Mouse (Mus musculus) CD8-positive naive resting alpha-beta T cell, adult 2 months (primary cell): ENCODE measurements around the gene Cfap20.
"Not testable (repeated sequence)": the region's sequence is repeated elsewhere in the genome, so short reads cannot be mapped to it uniquely, and the experiment has no call there.

Source experiments
- DNase-seq, 2 experiments: peaks; one replicate each; pipeline ENCODE4 v3.0.0; 2022; ENCODE audit warnings: low read depth in 2 of 2, low spot score in 2 of 2

Gene Cfap20

GRCm38 (mm10) chr8:95422193-95422810 lies 12.4 kb downstream of the Cfap20 start:
- DNase-seq: no peak

- DNase-seq: no peak
Measured at GRCm38 (mm10) chr8:95411309-95411972, 23.2 kb downstream of the Cfap20 start.

- DNase-seq: no peak
Measured at GRCm38 (mm10) chr8:95409518-95409917, 25.2 kb downstream of the Cfap20 start.

- no peak for DNase-seq
Measured at GRCm38 (mm10) chr8:95401091-95401490, 33.6 kb downstream of the Cfap20 start.

DNA sequence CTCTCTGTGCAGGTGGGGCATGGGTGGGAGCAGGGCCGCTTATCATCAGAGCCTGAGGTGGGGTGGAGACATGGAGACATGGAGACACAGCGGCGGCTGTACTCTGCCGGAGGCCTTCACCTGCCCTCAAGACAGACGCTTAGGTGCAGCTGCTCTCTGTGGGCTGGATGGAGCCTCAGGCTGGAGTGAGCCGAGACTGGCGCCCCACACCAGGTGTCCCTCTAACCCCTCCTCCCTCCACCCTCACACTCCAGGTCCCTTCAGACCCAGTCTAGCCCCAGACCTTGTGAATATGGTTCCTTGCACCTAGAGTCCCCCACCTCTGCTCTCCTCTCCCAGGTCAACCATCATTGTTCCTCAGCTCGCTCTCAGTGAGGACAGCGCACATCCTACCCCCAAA lies 35.5 kb downstream of the Cfap20 start:
- no peak for DNase-seq

DNA sequence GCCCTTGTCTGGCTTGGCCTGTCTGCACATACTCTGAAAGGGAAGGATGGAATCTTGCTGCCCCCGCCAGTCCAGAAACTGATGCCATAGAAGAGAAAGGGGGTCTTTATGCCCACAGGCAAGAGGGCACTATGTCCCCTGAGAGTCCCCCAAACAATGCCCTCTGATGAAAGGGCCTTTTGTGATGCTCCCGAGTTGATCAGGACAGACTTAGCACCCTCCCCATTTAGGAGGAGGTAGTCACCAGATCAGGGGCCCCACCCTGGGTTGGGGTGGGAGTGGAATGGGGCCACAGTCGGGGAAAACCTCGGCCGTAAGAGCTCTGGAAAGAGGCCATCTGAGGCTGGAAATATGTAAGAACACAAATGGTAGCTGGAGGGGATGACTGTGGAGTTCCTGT lies 37.5 kb downstream of the Cfap20 start:
- no peak for DNase-seq

GRCm38 (mm10) chr8:95396752-95397151 lies 37.9 kb downstream of the Cfap20 start:
- DNase-seq: no peak

- DNase-seq: no peak
Measured at GRCm38 (mm10) chr8:95395186-95395918, 39.3 kb downstream of the Cfap20 start.

DNA sequence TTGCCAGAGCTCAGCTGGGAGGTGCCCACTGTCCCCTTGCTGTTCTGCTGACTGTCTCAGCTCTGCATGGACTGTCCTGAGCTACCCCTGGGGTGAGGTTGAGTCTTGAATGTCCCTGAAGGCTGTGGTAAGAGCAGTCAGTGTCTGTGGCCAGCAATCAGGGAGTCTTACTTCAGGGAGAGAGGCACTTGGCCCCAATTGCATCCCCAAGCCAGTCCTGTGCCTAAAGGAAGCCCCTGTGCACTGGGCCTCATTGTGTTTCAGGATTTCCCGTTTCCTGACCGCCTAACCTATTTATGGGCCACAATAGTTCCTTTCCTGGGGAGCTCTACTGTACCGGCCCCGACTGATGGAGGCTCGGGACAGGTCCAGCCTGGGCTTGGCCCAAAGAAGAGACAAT lies 42.1 kb downstream of the Cfap20 start:
- DNase-seq: no peak

DNA sequence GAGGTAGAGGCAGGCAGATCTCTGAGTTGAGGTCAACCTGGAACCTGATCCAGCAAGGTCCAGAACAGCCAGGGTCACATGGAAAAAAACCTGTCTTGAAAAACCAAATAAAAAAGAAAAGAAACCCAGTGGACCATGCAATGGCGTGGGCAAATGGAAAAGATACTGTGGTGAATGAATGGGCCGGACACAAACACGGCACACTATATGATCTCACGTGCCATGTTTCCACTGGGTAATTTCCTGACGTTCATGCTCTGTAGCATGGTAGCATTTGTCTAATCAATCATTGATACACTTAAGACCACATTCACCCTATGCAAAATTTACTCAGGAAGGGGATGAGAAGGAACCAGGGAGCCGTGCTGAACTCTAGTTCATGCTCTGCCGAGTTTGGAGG lies 43.6 kb downstream of the Cfap20 start:
- DNase-seq: no peak

GRCm38 (mm10) chr8:95390312-95390711 lies 44.4 kb downstream of the Cfap20 start:
- DNase-seq: peak in 1 of 2 experiments; percentile 28

DNA sequence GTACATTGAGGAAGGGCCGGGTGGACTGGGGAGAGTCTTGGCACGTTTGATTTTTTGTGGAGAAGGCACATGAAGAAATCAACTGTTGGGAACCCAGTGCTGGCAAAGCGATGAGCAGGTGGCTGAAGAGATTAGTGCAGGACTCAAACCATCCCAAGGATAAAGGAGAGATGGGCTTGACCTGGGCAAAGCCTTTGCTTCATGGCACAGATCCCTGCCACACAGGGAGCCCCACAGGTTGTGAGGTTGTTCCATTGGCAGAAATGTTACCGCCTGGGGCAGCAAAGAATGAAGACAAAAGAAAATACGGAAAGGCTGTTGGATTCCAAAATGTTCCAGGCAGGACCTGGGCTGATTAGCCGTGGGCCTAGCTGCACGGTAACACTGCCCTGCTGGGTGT lies 46.7 kb downstream of the Cfap20 start:
- DNase-seq: no peak

DNA sequence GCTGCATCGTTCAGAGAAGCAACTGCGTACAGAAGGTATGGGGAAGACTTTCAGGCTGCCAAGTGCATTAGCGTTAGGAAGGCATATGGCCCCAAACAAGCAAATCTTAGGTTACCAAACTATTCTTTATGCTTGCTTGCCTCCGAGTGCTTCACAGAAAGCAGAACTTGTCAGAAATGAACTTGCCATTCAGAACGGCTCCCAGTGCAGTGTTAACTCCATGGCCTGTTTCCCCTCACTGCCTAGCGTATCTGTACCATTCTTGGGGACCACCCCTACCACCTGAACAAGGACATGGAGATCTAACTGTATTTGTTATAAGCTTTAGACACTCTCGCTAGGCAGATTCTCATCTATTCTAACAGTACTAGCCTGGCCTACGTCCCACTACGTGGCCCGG lies 47.4 kb downstream of the Cfap20 start:
- DNase-seq: no peak

DNA sequence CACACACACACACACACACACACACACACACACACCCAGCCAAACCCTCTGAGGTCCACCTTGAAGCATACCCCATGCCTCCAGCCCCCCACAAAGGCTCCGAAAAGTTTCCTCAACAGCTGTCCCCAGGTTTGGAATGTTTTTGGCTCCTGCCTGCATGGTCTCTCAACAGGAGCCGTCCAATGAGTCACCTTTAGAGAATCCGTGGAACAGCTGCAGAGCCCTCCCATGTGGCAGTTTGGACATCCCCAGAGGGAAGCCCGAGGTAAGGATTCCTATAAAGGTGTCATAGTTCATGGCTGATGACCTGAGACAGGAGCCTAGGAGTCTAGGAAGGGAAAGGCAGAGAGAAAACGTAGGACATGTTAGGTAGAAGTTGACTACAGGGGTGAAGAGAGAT lies 48.6 kb downstream of the Cfap20 start:
- no peak for DNase-seq

DNA sequence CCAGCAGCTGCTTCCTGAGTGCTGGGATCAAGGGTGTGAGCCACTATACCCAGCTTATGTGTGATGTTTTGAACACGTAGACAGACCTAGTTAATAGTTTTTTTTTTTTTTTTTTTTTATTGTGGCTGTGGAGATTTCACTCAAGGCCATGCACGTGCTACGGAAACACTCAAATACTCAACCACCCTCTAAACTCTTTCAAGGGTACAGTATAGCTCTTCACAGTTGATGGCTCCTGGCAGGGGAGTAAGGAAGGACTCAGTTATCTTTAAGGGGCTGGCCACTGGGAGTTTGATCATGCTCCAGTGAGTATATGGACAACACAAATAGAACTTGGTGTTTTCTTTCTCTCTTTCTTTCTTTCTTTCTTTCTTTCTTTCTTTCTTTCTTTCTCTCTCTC lies 50.2 kb downstream of the Cfap20 start:
- DNase-seq: no peak

DNA sequence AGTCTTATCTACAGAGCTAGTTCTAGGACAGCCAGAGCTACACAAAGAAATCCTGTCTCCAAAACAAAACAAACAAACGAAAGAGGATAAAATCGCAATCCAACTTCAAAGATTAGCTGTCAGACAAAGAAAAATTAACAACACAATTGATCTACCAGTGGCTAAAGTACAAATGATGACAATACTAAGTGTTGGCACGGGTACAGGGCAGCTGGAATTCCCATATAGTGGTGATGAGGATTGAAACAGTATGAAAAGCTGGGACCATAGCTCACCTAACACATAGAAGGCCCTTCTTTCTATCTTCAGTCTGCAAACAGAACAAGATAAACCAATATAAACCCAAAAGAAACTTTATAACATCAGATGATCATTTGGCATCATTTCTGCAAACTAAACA lies 53.1 kb downstream of the Cfap20 start:
- DNase-seq: no peak

GRCm38 (mm10) chr8:95380953-95381352 lies 53.7 kb downstream of the Cfap20 start:
- no peak for DNase-seq

DNA sequence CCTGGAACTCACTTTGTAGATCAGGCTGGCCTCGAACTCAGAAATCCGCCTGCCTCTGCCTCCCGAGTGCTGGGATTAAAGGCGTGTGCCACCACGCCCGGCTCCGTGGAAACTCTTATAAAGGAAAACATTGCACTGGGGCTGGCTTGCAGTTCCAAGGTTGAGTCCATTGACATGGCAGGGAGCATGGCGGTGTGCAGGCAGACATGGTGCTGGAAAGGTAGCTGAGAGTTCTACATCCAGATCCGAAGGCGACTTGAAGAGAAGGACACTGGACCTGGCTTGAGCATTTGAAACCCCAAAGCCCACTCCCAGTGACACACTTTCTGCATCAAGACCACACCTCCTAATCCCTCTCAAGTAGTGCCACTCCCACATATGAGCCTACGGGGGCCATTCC lies 55.7 kb downstream of the Cfap20 start:
- not testable (repeated sequence) for DNase-seq

- no peak for DNase-seq
Measured at GRCm38 (mm10) chr8:95377863-95378291, 56.8 kb downstream of the Cfap20 start.

DNA sequence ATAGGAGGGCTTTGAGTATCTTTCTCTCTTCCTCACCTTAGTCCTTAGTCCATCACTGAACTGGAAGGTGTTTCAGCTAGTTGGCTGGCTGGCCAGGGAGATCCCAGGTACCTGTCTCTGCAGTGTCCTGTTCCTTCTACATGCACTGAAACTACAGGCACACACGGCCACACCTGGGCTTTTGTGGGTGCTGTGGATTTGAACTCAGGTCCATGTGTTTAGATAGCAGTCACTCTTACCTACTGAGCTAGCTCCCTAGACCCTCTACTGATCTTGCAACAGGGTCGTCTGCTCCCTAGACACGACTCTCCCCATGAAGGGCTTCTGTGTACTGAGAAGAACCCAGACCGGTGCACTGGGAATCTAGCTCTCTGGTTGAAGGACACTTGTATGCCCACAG lies 57.6 kb downstream of the Cfap20 start:
- no peak for DNase-seq

GRCm38 (mm10) chr8:95376309-95376999 lies 58.2 kb downstream of the Cfap20 start:
- no peak for DNase-seq
